Mouse (Mus musculus): Measurements from ENCODE around the gene Zyg11b.

DNA sequence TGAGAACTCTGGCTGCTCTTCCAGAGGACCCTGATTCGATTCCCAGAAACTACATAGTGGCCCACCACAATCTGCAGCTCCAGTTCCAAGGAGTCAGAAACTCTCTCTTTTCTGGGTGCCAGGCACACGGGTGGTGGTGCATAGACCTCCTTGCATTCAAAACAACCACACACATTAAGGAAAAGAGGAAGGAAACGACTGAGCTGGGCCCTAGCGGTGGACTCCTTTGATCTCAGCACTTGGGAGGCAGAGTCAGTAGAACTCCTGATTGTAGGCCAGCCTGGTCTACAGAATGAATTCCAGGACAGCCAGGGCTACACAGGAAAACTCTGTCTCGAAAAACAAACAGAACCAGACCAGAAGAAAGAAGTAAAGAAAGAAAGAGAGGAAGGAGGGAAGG lies 22.7 kb upstream of the Zyg11b start:
- TF ChIP-seq CTCF (IDR thresholded peaks at IDR 0.05; ENCODE audit: low read depth, low read length) (no peak), GATA1 (IDR thresholded peaks at IDR 0.05; ENCODE audit: borderline replicate concordance, low read length) (no peak), GATA2 (IDR thresholded peaks at IDR 0.05; ENCODE audit: borderline replicate concordance, low read depth, low read length) (no peak)

Data from G1E (cell line).